Comparison of ENCODE assay signal across 12 mouse cellular contexts in genomic region chr13:81785766-81786480, GRCm38 (mm10). TPM values are rescaled to one million over a fixed set of nuclear protein-coding genes. Genes with fewer than 3 reads are reported as not detected.
DNase-seq lines count a peak whose midpoint lies in the region; ATAC-seq and TF ChIP-seq lines count a peak whose summit lies in the region.
"Had no signal": no experiment of that assay in that cellular context is flagged by ENCODE, and none has a peak within 500 bp of the region (broad histone marks: within the 10 kb centered on the region; RNA-seq: fewer than 3 reads in every experiment).

No protein-coding gene starts in this region.

- no peak for TF ChIP-seq EP300 in heart, postnatal 0 days (IDR thresholded peaks at IDR 0.05; ENCODE audit: low read depth)

- DNase-seq in heart, postnatal 0 days (ENCODE audit: low spot score) = no peak
- DNase-seq in heart, postnatal 4 days = no peak
- peak; percentile 42 to 61 for DNase-seq in right cerebral cortex, adult 2 months (ENCODE audit: low spot score in 2 of 2)
- no peak for DNase-seq in right cerebral cortex, postnatal 10 days (ENCODE audit: low spot score in 2 of 2)
- DNase-seq in retina, postnatal 1 day = peak; percentile 67
- DNase-seq in heart, embryonic 10.5 days (ENCODE audit: low spot score) = no peak
- no peak for DNase-seq in adrenal gland, adult 2 months
- DNase-seq: heart, postnatal 10 days; liver, embryonic 13.5 days; spleen, adult 18-20 months; thymus, postnatal 25 days had no signal

- no peak for ATAC-seq in heart, postnatal 0 days (ENCODE audit: insufficient read depth, low read depth)
- ATAC-seq in forebrain, embryonic 15.5 days (replicated peaks) = no peak

- TF ChIP-seq CTCF in heart, postnatal 0 days (IDR thresholded peaks at IDR 0.05; ENCODE audit: low read depth) = no peak

- 0 out of 2 replicates have a peak overlapping the region, but pooled peaks have one; percentile 7 for H3K4me2 ChIP-seq in heart, postnatal 0 days (ENCODE audit: low read depth, low read length)
- peak overlapping the region; percentile 42 for H3K4me2 ChIP-seq in forebrain, embryonic 15.5 days (replicated peaks)

- H3K9me3 ChIP-seq in heart, postnatal 0 days (replicated peaks; ENCODE audit: control insufficient read depth, low read length) = no peaks in the 10 kb centered on the region
- no peaks in the 10 kb centered on the region for H3K9me3 ChIP-seq in forebrain, embryonic 15.5 days
- no peaks in the 10 kb centered on the region for H3K9me3 ChIP-seq in heart, embryonic 10.5 days
- H3K9me3 ChIP-seq: liver, embryonic 13.5 days had no signal

- H3K4me3 ChIP-seq in heart, postnatal 0 days (ENCODE audit: low read depth, low read length) = no peak overlapping the region
- peak overlapping the region; percentile 19 for H3K4me3 ChIP-seq in forebrain, embryonic 15.5 days
- no peak overlapping the region for H3K4me3 ChIP-seq in heart, embryonic 10.5 days
- H3K4me3 ChIP-seq: liver, embryonic 13.5 days had no signal

- 62% methylated on average over 11 of the region's 11 CpGs for WGBS in heart, postnatal 0 days
- WGBS in forebrain, embryonic 15.5 days = 31% methylated on average over 11 of the region's 11 CpGs
- 77% methylated on average over 11 of the region's 11 CpGs for WGBS in heart, embryonic 10.5 days

- H3K27ac ChIP-seq in heart, postnatal 0 days (ENCODE audit: low read depth) = no peak overlapping the region; the same call in 1 of the 2 replicates
- peak overlapping the region; percentile 47 for H3K27ac ChIP-seq in forebrain, embryonic 15.5 days (replicated peaks)
- H3K27ac ChIP-seq in heart, embryonic 10.5 days = no peak overlapping the region
- H3K27ac ChIP-seq: liver, embryonic 13.5 days had no signal

- 0 out of 2 replicates have a peak, but pooled peaks cover 6% of the 10 kb centered on the region for H3K4me1 ChIP-seq in heart, postnatal 0 days (ENCODE audit: control insufficient read depth, insufficient read depth)
- peaks cover 29% of the 10 kb centered on the region for H3K4me1 ChIP-seq in forebrain, embryonic 15.5 days
- H3K4me1 ChIP-seq in heart, embryonic 10.5 days = peaks cover 10% of the 10 kb centered on the region; the same call in 1 of the 2 replicates

- H3K9ac ChIP-seq in heart, postnatal 0 days (replicated peaks; ENCODE audit: low read depth, low read length) = no peak overlapping the region
- peak overlapping the region; percentile 43 for H3K9ac ChIP-seq in forebrain, embryonic 15.5 days (replicated peaks)
- H3K9ac ChIP-seq: liver, embryonic 13.5 days had no signal

- peaks cover 32% of the 10 kb centered on the region for H3K36me3 ChIP-seq in heart, postnatal 0 days (replicated peaks; ENCODE audit: control insufficient read depth, insufficient read depth, low read length)
- peaks cover 24% of the 10 kb centered on the region for H3K36me3 ChIP-seq in forebrain, embryonic 15.5 days
- peaks cover 35% of the 10 kb centered on the region for H3K36me3 ChIP-seq in heart, embryonic 10.5 days

- no peaks in the 10 kb centered on the region for H3K27me3 ChIP-seq in heart, postnatal 0 days (ENCODE audit: control insufficient read depth, insufficient read depth, low read length)
- H3K27me3 ChIP-seq in forebrain, embryonic 15.5 days = no peaks in the 10 kb centered on the region
- no peaks in the 10 kb centered on the region for H3K27me3 ChIP-seq in heart, embryonic 10.5 days (ENCODE audit: insufficient read depth, poor library complexity, severe bottlenecking)
- H3K27me3 ChIP-seq: liver, embryonic 13.5 days had no signal

RNA-seq across cellular contexts. Expression of gene Cetn3, which starts 3.0 kb away (rescaled TPM):
- total RNA-seq in heart, postnatal 0 days (2014; rRNA removed; ENCODE audit: low replicate concordance) = 39.5 and 99.7 TPM in 2 replicates
- polyA plus RNA-seq in heart, postnatal 0 days (2015; fragmentation: Nextera tagmentation; extraction: Ambion mirVana) = 197 and 208 TPM in 2 replicates
- total RNA-seq in heart, postnatal 4 days (2021) = 100 to 1,000 TPM; 119 to 127 TPM
- 266 and 271 TPM in 2 replicates for polyA plus RNA-seq in forebrain, embryonic 15.5 days (2015; fragmentation: Nextera tagmentation; extraction: Ambion mirVana)
- polyA plus RNA-seq in heart, embryonic 10.5 days (2016; fragmentation: Nextera tagmentation; extraction: Ambion mirVana) = 202 and 213 TPM in 2 replicates
- total RNA-seq in adrenal gland, adult 2 months (2021) = 100 to 1,000 TPM; 116 to 135 TPM
- 0.48 and 0.77 TPM in 2 replicates for polyA plus RNA-seq in adrenal gland, adult 2 months (2012; rRNA removed)

Comparison
In these comparisons a context has a peak if more than half of its experiments do, and no peak if none do; other contexts are left out.
1. DNase-seq: peak in right cerebral cortex, adult 2 months (2 of 2) and retina, postnatal 1 day (single experiment); none in heart, postnatal 0 days (single experiment), heart, postnatal 4 days (single experiment), right cerebral cortex, postnatal 10 days (0 of 2), heart, embryonic 10.5 days (single experiment) and adrenal gland, adult 2 months (single experiment).
2. RNA of gene Cetn3, which starts 3.0 kb away (polyA plus RNA-seq): 266 to 271 TPM in forebrain, embryonic 15.5 days, 202 to 213 TPM in heart, embryonic 10.5 days and 197 to 208 TPM in heart, postnatal 0 days; 0.48 to 0.77 TPM in adrenal gland, adult 2 months; every median in the first group is over 100 times any median in the second.